Mouse (Mus musculus) limb, embryonic 14.5 days (tissue): ENCODE measurements at regions not wholly inside any gene's neighbourhood (a gene's known extent, or its start where the extent isn't known, plus 50 kb on each side); places are given as distances from the start of the nearest gene placed in this dataset.

Source experiments
- ATAC-seq: fragments of 200-750 bp; cut with Nextera tagmentation; 2 replicates; pipeline ENCODE4 v1.8.0; 2017; ENCODE audit warnings: low read depth, moderate number of reproducible peaks, moderate TSS enrichment; ENCODE audit not compliant: low FRiP score
- DNase-seq: peaks from one replicate; pipeline ENCODE4 v3.0.0-alpha.2; 2015; ENCODE audit warnings: low spot score
- H3K27ac ChIP-seq: fragments of 300-500 bp; sonication (generic); replicated peaks from 2 replicates; pipeline ENCODE4 v1.5.1; 2014; ENCODE audit warnings: low read depth, mild to moderate bottlenecking, low read length, moderate library complexity, mixed read lengths
- H3K27me3 ChIP-seq: fragments of 300-500 bp; sonication (generic); 2 replicates; pipeline ENCODE4 v1.6.1; 2014; ENCODE audit warnings: low read length, mixed read lengths; ENCODE audit not compliant: control insufficient read depth, insufficient read depth
- H3K36me3 ChIP-seq: fragments of 300-500 bp; sonication (generic); 2 replicates; pipeline ENCODE4 v1.6.1; 2014; ENCODE audit warnings: mild to moderate bottlenecking, low read length, moderate library complexity, mixed read lengths; ENCODE audit not compliant: control insufficient read depth, insufficient read depth
- H3K4me1 ChIP-seq: fragments of 300-500 bp; sonication (generic); 2 replicates; pipeline ENCODE4 v1.6.1; 2014; ENCODE audit warnings: antibody characterized with exemption, low read length, mixed read lengths; ENCODE audit not compliant: control insufficient read depth, insufficient read depth
- H3K4me2 ChIP-seq: fragments of 300-500 bp; sonication (generic); replicated peaks from 2 replicates; pipeline ENCODE4 v1.6.1; 2014; ENCODE audit warnings: low read depth, mild to moderate bottlenecking, low read length, moderate library complexity; ENCODE audit not compliant: severe bottlenecking
- H3K4me3 ChIP-seq: fragments of 300-500 bp; sonication (generic); replicated peaks from 2 replicates; pipeline ENCODE4 v1.5.1; 2014; ENCODE audit warnings: low read length
- H3K9ac ChIP-seq: fragments of 300-500 bp; sonication (generic); 2 replicates; pipeline ENCODE4 v1.6.1; 2014; ENCODE audit warnings: mild to moderate bottlenecking, low read depth, low read length, moderate library complexity; ENCODE audit not compliant: severe bottlenecking
- H3K9me3 ChIP-seq: fragments of 300-500 bp; sonication (generic); 2 replicates; pipeline ENCODE4 v1.6.1; 2016; ENCODE audit warnings: low read length; ENCODE audit not compliant: control insufficient read depth
- POLR2A ChIP-seq: fragments of 200-500 bp; IDR thresholded peaks from 2 replicates; pipeline ENCODE4 v1.8.0; 2012; ENCODE audit warnings: inconsistent platforms, mild to moderate bottlenecking, moderate library complexity, borderline replicate concordance; ENCODE audit not compliant: insufficient read depth, insufficient read length; ENCODE audit errors: extremely low read depth
- WGBS: fragments of 180-500 bp; shearing (Covaris S2); extraction: QIAGEN DNeasy Blood & Tissue Kit; methylation state at CpG from one replicate; pipeline ENCODE4 v1.1.7; 2014; 5-methylcytosine and 5-hydroxymethylcytosine counted together

DNA sequence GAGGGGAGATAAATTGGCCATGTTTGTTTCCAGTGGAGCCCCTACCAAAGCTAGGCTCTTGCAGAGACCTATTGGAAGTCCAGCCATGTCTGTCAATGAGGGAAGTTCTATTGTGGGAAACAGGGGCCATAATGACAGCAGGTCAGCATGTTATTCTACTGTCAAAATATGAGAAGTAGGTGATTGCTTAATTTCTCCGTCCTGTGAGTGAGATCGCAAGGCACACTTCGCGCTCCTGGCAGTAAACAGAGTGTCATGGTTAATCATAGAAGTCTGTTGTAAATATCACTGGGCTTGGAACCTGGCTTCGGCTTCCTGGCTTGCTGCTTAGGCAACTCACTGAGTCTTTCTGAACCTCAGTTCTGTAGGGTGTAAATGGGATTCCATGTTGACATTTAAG lies 72.5 kb upstream of the Ccdc122 start:
- no peaks in the 10 kb centered on the region for H3K27me3 ChIP-seq
- no peak overlapping the region for H3K27ac ChIP-seq
- H3K9me3 ChIP-seq = no peaks in the 10 kb centered on the region
- no peak overlapping the region for H3K4me2 ChIP-seq
- no peaks in the 10 kb centered on the region for H3K4me1 ChIP-seq
- H3K9ac ChIP-seq = no peak overlapping the region
- H3K36me3 ChIP-seq = no peaks in the 10 kb centered on the region
- no peak for TF ChIP-seq POLR2A
- ATAC-seq (no peak), DNase-seq (no peak)
- no peak overlapping the region for H3K4me3 ChIP-seq
- 89% methylated on average over 5 of the region's 5 CpGs for WGBS

DNA sequence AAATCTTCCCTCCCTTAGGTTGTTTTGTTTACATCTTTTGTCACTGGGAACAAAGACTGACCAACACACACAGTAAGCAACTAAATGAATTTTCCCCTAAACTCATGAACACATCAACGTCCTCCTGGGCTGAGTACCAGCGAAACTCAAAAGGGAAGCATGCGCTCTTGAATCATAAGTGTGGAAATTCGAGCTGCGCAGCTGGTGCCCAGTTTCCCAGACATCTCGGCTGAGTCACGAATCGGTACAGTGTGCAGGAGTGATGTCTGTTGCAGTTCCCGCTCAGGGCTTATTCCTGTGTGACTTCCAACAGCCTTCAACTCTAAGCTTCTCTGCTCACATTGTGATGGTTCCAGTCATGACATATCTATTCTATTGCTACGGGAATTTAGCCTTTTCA lies 77.7 kb upstream of the Ccdc122 start:
- DNase-seq (no peak), ATAC-seq (no peak)
- Histone ChIP-seq H3K27ac (no peak overlapping the region), H3K9me3 (no peaks in the 10 kb centered on the region), H3K36me3 (no peaks in the 10 kb centered on the region), H3K4me3 (no peak overlapping the region), H3K9ac (no peak overlapping the region), H3K4me2 (no peak overlapping the region), H3K4me1 (0 out of 2 replicates have a peak, but pooled peaks cover 3% of the 10 kb centered on the region), H3K27me3 (no peaks in the 10 kb centered on the region)
- 66% methylated on average over 10 of the region's 10 CpGs for WGBS
- no peak for TF ChIP-seq POLR2A

DNA sequence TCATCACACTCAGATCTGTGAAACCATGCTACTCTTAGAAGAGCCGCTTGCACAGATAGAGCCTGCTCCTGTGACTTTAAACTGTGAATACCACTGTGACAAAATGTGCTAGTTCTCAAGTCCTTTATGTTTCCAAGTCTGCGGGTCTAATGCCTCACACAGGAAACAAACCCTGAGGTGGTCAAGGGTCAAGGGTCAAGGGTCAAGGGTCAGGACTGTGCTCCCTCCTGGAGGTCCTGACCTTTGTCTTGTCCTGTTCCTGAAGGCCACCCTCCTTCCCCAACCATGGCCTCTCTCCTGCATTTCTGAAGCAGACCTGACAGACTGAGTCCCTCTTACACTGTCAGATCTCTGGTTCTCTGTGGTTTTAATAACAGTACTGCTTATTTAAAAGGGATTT lies 79.4 kb upstream of the Ccdc122 start:
- no peak for DNase-seq
- Histone ChIP-seq H3K36me3 (no peaks in the 10 kb centered on the region), H3K4me1 (0 out of 2 replicates have a peak, but pooled peaks cover 3% of the 10 kb centered on the region), H3K4me2 (no peak overlapping the region), H3K9ac (no peak overlapping the region), H3K9me3 (no peaks in the 10 kb centered on the region), H3K4me3 (no peak overlapping the region), H3K27ac (no peak overlapping the region), H3K27me3 (no peaks in the 10 kb centered on the region)
- no peak for ATAC-seq
- TF ChIP-seq POLR2A = no peak
- WGBS = 79% methylated on average over 2 of the region's 2 CpGs

DNA sequence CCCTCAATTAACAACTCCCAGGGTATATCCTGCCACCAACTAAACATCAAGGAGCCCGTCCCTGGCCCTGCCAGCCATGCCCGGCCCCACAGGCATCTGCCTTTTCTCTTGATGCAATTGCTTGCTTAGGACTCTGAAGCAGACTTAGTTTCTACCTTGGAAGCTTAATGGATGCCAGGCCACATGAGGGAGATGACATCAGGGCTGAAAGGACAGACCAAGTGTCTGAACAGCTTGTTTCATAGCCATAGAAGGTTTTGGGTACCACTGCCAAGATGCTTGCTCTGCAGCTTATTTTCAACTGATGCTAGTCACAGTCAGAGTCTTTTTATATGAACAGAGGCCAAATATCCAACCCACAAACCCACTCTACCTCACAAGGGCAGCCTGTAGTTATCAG lies 83.4 kb upstream of the Ccdc122 start:
- Histone ChIP-seq H3K4me2 (no peak overlapping the region), H3K27me3 (no peaks in the 10 kb centered on the region), H3K36me3 (no peaks in the 10 kb centered on the region), H3K4me1 (peaks cover 18% of the 10 kb centered on the region), H3K9ac (no peak overlapping the region), H3K27ac (no peak overlapping the region), H3K4me3 (no peak overlapping the region), H3K9me3 (no peaks in the 10 kb centered on the region)
- ATAC-seq (no peak), DNase-seq (no peak)
- no peak for TF ChIP-seq POLR2A
- 93% methylated on average over 2 of the region's 2 CpGs for WGBS

DNA sequence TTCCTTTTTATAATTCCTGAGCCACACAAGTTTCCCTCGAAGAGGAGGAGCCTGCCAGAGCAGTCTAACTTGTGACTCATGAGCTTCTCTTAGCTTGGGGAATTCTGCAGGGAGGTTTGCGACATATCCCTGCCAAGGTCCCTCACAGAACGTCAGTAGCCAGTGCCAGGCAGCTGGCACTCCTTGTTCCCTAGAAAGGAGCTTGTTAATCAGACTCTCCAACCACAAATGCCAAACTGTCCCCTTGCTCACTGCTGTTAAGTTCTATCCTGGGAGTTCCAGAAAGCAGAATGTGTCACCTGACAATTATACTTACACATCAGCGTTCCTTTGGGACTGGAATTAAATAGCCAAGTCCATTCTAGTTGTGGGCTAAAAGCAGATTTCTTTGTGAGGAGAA lies 85.1 kb upstream of the Ccdc122 start:
- Histone ChIP-seq H3K4me3 (no peak overlapping the region), H3K4me1 (peaks cover 26% of the 10 kb centered on the region), H3K27ac (no peak overlapping the region), H3K9me3 (no peaks in the 10 kb centered on the region), H3K9ac (no peak overlapping the region), H3K27me3 (no peaks in the 10 kb centered on the region), H3K36me3 (no peaks in the 10 kb centered on the region), H3K4me2 (no peak overlapping the region)
- 51% methylated on average over 4 of the region's 4 CpGs for WGBS
- TF ChIP-seq POLR2A = no peak
- DNase-seq (no peak), ATAC-seq (no peak)

DNA sequence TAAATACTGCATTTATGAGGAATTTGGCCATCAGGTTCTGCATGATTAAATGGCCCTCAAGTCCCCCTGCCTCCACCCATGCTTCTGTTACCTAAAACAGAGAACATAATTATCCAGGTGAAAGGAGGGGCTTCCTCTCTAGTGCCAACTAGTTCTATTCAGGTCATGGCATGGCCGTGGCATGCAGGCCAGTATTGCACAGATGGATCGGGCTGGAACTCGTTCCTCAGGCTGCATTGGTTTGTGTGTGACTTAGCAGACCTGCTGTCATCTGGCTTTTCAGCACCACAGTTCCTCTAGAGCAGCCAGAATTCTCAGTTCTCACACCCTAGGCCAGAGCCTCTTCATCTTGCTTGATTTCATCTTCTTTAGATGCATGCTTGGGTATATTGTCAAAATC lies 87.2 kb upstream of the Ccdc122 start:
- 26% methylated on average over 3 of the region's 3 CpGs for WGBS
- Histone ChIP-seq H3K9me3 (no peaks in the 10 kb centered on the region), H3K4me1 (peaks cover 23% of the 10 kb centered on the region), H3K9ac (no peak overlapping the region), H3K4me3 (no peak overlapping the region), H3K4me2 (no peak overlapping the region), H3K27me3 (no peaks in the 10 kb centered on the region), H3K27ac (no peak overlapping the region; the same call in 1 of the 2 replicates), H3K36me3 (no peaks in the 10 kb centered on the region)
- peak; percentile 19; the same call in 1 of the 2 replicates for ATAC-seq
- DNase-seq = no peak
- no peak for TF ChIP-seq POLR2A
